Mouse (Mus musculus) liver, embryonic 11.5 days (tissue): Measurements from ENCODE around the gene Ssna1. TPM values are rescaled to one million over a fixed set of nuclear protein-coding genes. Genes with fewer than 3 reads are reported as not detected.

Experiments used
- ATAC-seq: fragments of 200-750 bp; cut with Nextera tagmentation; replicated peaks from 2 replicates; pipeline ENCODE4 v1.8.0; 2017; ENCODE audit warnings: moderate number of reproducible peaks, mild to moderate bottlenecking, moderate TSS enrichment, moderate library complexity; ENCODE audit not compliant: low FRiP score
- DNase-seq: peaks from one replicate; pipeline ENCODE4 v3.0.0-alpha.2; 2017; ENCODE audit warnings: low spot score
- H3K27ac ChIP-seq: fragments of 300-500 bp; sonication (generic); 2 replicates; pipeline ENCODE4 v1.5.1; 2014; ENCODE audit warnings: mild to moderate bottlenecking, low read depth, low read length, control low read depth
- H3K27me3 ChIP-seq: fragments of 300-500 bp; sonication (generic); replicated peaks from 2 replicates; pipeline ENCODE4 v1.6.1; 2014; ENCODE audit warnings: low read length, mixed read lengths; ENCODE audit not compliant: control insufficient read depth, insufficient read depth
- H3K36me3 ChIP-seq: fragments of 300-500 bp; sonication (generic); 2 replicates; pipeline ENCODE4 v1.6.1; 2014; ENCODE audit warnings: mild to moderate bottlenecking, low read length, moderate library complexity, mixed read lengths; ENCODE audit not compliant: control insufficient read depth, insufficient read depth
- H3K4me1 ChIP-seq: fragments of 300-500 bp; sonication (generic); replicated peaks from 2 replicates; pipeline ENCODE4 v1.6.1; 2014; ENCODE audit warnings: low read length, mixed read lengths; ENCODE audit not compliant: control insufficient read depth, insufficient read depth
- H3K4me2 ChIP-seq: fragments of 300-500 bp; sonication (generic); 2 replicates; pipeline ENCODE4 v1.6.1; 2014; ENCODE audit warnings: mild to moderate bottlenecking, control low read depth, moderate library complexity
- H3K4me3 ChIP-seq: fragments of 300-500 bp; sonication (generic); 2 replicates; pipeline ENCODE4 v1.5.1; 2014; ENCODE audit warnings: low read depth, low read length, control low read depth
- H3K9ac ChIP-seq: fragments of 300-500 bp; sonication (generic); 2 replicates; pipeline ENCODE4 v1.6.1; 2014; ENCODE audit warnings: low read depth, low read length, control low read depth
- H3K9me3 ChIP-seq: fragments of 300-500 bp; sonication (generic); 2 replicates; pipeline ENCODE4 v1.6.1; 2016; ENCODE audit warnings: low read length, inconsistent platforms, mixed read lengths; ENCODE audit not compliant: control insufficient read depth
- WGBS: fragments of 180-500 bp; shearing (Covaris S2); extraction: QIAGEN DNeasy Blood & Tissue Kit; methylation state at CpG from one replicate; pipeline ENCODE4 v1.1.7; 2014; 5-methylcytosine and 5-hydroxymethylcytosine counted together
- polyA plus RNA-seq: library from polyadenylated mRNA; unstranded; fragments of >200 nt; fragmentation: Nextera tagmentation; extraction: Ambion mirVana; gene quantifications from 2 replicates; pipeline ENCODE4 v1.2.1, GENCODE M21; 2014

Ssna1 gene
- polyA plus RNA-seq, 1 experiment from 2014 or later, result 237 TPM

DNA sequence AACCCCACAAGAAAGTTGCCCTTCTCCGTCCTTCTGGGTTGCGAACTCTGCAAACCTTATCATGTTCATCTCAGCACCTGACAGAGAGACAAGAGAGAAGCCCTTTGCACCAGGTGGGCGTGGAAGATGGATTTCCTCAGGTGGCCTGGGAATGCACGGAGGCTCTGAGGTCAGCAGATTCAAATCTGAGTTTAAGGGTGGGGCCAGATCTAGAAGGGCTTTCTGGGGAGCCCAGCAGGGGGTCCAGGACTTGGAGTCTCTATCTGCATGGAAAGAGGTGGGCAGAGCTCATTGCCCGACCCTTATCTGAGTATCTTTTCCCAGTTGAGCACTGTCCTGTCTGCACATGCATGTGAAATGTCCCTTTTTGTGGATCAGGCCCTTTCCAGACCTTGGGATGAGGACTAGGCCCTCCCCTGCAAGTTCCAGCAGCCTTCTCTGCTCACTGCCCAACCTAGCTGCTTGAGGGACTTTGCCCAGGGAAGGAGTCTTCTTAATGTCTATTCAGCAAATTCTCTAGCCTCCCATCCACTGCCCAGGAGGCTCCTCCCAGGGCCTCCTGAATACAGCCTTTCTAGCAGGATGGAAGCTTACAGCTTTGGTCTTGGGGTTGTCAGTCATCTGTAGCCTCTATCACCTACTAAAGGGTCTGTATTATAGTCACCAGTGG is 37.6 kb downstream of the Ssna1 start:
- H3K4me1 ChIP-seq, result peaks cover 24% of the 10 kb centered on the region
- no peaks in the 10 kb centered on the region for H3K36me3 ChIP-seq
- no peaks in the 10 kb centered on the region for H3K9me3 ChIP-seq
- ATAC-seq (no peak), DNase-seq (no peak)
- no peak overlapping the region for H3K4me3 ChIP-seq
- H3K4me2 ChIP-seq, result no peak overlapping the region
- no peak overlapping the region for H3K27ac ChIP-seq
- no peaks in the 10 kb centered on the region; the same call in 1 of the 2 replicates for H3K27me3 ChIP-seq
- WGBS, result 56% methylated on average over 5 of the region's 5 CpGs
- no peak overlapping the region for H3K9ac ChIP-seq

DNA sequence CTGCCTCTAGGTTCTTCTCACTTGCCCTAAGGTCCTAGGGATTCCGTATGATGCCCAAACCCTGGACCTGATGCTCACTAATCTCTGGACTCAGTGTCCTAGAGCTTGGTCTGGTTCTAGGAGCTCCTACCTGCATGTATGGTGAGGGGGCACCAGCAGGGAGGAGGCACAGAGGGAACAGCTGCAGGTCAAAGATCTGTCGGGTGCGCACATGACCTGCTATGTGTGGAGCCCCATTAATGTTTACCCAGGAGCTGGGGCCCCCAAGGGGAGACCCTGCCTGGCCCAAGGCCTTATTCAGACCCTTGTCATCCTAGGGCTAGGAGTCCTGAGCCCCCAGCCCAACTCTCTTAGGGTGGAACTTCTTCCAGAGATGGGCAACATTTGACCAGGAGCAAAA is 38.2 kb downstream of the Ssna1 start, which contains the start of gene Slc34a3:
Slc34a3 (minus strand) TSS at position 315 of the 400 bp plus-strand sequence.
- no peak for ATAC-seq
- no peak for DNase-seq
- no peaks in the 10 kb centered on the region; the same call in 1 of the 2 replicates for H3K27me3 ChIP-seq
- H3K4me2 ChIP-seq, result no peak within 1 kb of the TSS
- no peak within 1 kb of the TSS for H3K9ac ChIP-seq
- H3K9me3 ChIP-seq, result no peaks in the 10 kb centered on the region
- H3K4me1 ChIP-seq, result peaks cover 24% of the 10 kb centered on the region
- H3K4me3 ChIP-seq, result no peak within 1 kb of the TSS
- H3K36me3 ChIP-seq, result no peaks in the 10 kb centered on the region
- WGBS, result 71% methylated on average over 3 of the region's 3 CpGs
- H3K27ac ChIP-seq, result no peak within 1 kb of the TSS

DNA sequence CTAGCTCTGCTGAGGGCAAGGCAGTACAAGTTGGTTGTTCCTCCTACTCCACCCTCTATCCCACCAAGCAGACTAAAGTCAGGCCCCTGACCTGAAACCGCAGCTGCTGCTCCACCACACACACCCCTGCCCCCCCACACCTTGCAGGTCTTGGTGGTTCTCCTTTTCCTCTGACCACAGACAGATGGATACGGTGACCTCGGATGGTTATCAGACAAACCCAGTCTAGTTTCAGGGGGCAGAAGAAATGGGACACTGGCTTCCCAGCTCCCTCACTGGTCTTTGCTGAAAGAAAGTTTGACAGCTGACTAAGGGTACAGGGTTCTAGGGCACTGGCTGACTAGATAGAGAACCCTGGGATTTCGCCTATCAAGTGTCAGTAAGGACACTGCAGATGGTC is 38.8 kb downstream of the Ssna1 start:
- Histone ChIP-seq H3K4me1 (peaks cover 24% of the 10 kb centered on the region), H3K27me3 (no peaks in the 10 kb centered on the region; the same call in 1 of the 2 replicates), H3K4me3 (no peak overlapping the region), H3K36me3 (no peaks in the 10 kb centered on the region), H3K9me3 (no peaks in the 10 kb centered on the region), H3K4me2 (no peak overlapping the region), H3K27ac (no peak overlapping the region), H3K9ac (no peak overlapping the region)
- WGBS, result 31% methylated on average over 4 of the region's 4 CpGs
- ATAC-seq (no peak), DNase-seq (no peak)

DNA sequence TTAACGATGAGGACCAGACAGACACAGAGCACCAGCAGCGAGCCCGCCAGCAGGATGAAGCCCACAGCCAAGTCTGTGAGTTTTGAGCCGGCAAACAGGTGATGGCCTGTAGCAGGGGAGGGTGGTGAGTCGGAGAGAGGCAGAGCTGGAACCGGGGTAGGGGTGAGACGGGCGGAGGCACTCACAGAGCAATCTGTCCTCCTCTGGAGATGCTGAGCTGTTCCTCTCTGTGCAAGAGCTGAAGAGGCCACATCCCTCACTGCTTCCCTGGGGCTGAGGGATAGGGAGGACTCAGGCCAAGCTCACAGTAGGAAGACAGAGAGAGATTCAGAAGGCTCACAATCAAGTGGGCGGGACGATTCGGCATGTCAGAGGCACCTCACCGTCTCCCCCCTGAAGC is 41.2 kb downstream of the Ssna1 start:
- no peak overlapping the region for H3K27ac ChIP-seq
- peaks cover 16% of the 10 kb centered on the region for H3K4me1 ChIP-seq
- H3K9me3 ChIP-seq, result no peaks in the 10 kb centered on the region
- H3K36me3 ChIP-seq, result no peaks in the 10 kb centered on the region
- DNase-seq (no peak), ATAC-seq (no peak)
- H3K4me2 ChIP-seq, result no peak overlapping the region
- no peaks in the 10 kb centered on the region; the same call in 1 of the 2 replicates for H3K27me3 ChIP-seq
- no peak overlapping the region for H3K4me3 ChIP-seq
- no peak overlapping the region for H3K9ac ChIP-seq
- WGBS, result 67% methylated on average over 12 of the region's 12 CpGs

DNA sequence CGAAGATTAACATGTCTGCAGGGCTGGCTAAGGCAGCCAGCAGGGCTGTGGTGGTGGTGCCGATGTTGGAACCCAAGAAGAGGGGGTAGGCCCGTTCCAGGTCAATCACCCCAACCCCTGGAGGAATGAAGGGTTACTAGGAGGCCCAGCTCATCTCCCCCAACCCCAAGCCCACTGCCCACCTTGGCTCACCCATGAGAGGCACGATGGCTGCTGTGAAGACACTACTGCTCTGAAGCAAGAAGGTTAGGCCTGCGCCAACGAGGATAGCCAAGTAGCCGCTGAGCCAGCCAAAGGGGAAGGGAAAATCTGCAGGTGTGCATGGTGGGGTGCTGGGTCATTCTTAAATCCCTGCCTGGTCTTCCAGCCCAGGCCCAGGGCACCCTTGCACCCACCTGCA is 41.7 kb downstream of the Ssna1 start:
- ATAC-seq (no peak), DNase-seq (no peak)
- H3K4me2 ChIP-seq, result no peak overlapping the region
- H3K4me1 ChIP-seq, result peaks cover 19% of the 10 kb centered on the region
- WGBS, result 83% methylated on average over 7 of the region's 7 CpGs
- H3K27me3 ChIP-seq, result no peaks in the 10 kb centered on the region; the same call in 1 of the 2 replicates
- no peak overlapping the region for H3K9ac ChIP-seq
- no peaks in the 10 kb centered on the region for H3K36me3 ChIP-seq
- no peaks in the 10 kb centered on the region for H3K9me3 ChIP-seq
- no peak overlapping the region for H3K4me3 ChIP-seq
- H3K27ac ChIP-seq, result no peak overlapping the region

DNA sequence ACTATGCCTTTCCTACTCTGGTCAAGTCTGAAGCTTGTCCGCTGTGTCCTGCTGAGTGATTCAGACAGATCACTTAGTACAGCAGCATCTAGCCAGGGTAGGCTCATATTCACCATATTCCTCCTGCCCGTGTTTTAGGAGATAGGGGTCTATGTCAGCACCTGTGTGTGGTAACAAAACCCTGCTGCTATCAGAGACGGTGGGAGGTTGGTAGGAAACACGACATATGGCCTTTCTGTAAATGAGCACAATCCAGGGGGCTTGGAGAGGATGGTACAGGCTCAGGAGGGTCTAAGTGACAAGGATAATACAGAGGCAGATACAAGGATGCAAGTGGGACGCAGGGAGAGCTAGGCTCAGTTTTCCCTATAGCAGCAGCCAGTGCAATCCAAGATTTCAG is 42.7 kb downstream of the Ssna1 start:
- DNase-seq (no peak), ATAC-seq (no peak)
- Histone ChIP-seq H3K27ac (no peak overlapping the region), H3K4me1 (peaks cover 21% of the 10 kb centered on the region), H3K4me3 (no peak overlapping the region), H3K9me3 (no peaks in the 10 kb centered on the region), H3K36me3 (no peaks in the 10 kb centered on the region), H3K27me3 (no peaks in the 10 kb centered on the region; the same call in 1 of the 2 replicates), H3K4me2 (no peak overlapping the region), H3K9ac (no peak overlapping the region)
- 79% methylated on average over 5 of the region's 5 CpGs for WGBS

DNA sequence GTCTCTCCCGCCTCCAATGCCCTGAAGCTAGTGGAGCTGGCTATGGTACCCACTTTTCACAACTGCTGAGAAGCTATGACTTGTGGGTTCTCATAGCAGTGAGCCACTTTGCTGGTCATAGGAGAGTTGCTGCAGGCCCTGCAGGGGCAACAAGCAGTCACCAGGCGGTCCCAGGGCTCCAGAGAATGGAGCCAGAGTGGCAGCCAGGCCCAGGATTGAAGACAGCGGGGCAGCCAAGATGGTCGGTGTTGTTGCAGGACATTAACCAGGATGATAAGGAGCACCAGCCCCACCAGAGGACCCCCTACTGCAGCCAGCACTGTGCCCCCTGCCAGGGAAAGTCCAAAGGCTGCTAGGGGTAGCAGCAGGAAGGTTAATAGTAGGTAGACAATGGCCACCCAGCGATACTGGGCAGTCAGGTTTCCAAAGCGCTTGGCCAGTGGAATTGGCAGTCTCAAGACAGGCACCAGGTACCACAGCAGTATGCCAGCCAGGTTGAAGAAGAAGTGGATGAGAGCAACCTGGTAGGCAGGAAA is 43.2 kb downstream of the Ssna1 start:
- Histone ChIP-seq H3K9ac (no peak overlapping the region; the same call in 1 of the 2 replicates), H3K36me3 (no peaks in the 10 kb centered on the region), H3K4me1 (peaks cover 19% of the 10 kb centered on the region), H3K4me3 (peak overlapping the region; percentile 39; the same call in 1 of the 2 replicates), H3K4me2 (peak overlapping the region; percentile 64), H3K9me3 (no peaks in the 10 kb centered on the region), H3K27me3 (no peaks in the 10 kb centered on the region; the same call in 1 of the 2 replicates), H3K27ac (no peak overlapping the region)
- ATAC-seq (no peak), DNase-seq (no peak)
- WGBS, result 69% methylated on average over 6 of the region's 6 CpGs

DNA sequence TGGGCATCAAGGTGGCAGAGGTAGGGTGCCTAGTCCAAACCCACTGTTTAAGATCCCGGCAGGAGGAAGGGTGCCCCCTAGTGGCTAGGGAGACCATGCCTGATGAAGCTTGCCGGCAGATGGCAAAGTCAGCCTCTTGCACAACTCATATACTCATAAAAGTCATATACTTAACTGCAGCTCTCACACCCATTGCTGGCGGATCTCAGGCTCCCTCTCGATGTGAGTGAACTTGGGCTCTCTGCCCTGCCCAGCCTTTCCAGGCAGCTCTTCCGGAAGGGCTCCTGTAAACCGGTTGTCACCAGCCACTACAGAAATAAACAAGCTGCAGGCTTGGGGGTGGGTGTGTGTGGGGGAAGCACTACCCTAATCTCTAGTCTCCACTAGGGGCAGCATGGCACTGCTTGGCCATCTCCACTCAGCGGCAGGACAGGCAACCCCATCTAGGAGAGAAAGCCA is 43.8 kb downstream of the Ssna1 start:
- Histone ChIP-seq H3K9ac (peak overlapping the region; percentile 62), H3K4me2 (peak overlapping the region; percentile 64), H3K4me3 (peak overlapping the region; percentile 39), H3K4me1 (peaks cover 13% of the 10 kb centered on the region), H3K9me3 (no peaks in the 10 kb centered on the region), H3K27ac (peak overlapping the region; percentile 36; the same call in 1 of the 2 replicates), H3K36me3 (peaks cover 1% of the 10 kb centered on the region; the same call in 1 of the 2 replicates), H3K27me3 (no peaks in the 10 kb centered on the region; the same call in 1 of the 2 replicates)
- peak; percentile 78 for DNase-seq
- ATAC-seq, result peak; percentile 39
- WGBS, result under 1% methylated on average over 7 of the region's 7 CpGs
